Mouse (Mus musculus) hindbrain, postnatal 0 days (tissue): ENCODE results near the gene Kcnd3. TPM values are rescaled to one million over a fixed set of nuclear protein-coding genes. Genes with fewer than 3 reads are reported as not detected.

Experiments
- ATAC-seq: fragments of 200-750 bp; cut with Nextera tagmentation; 2 replicates; pipeline ENCODE4 v1.8.0; 2017; ENCODE audit warnings: mild to moderate bottlenecking, moderate TSS enrichment, moderate library complexity
- DNase-seq: peaks from one replicate; pipeline ENCODE4 v3.0.0-alpha.2; 2015; ENCODE audit warnings: low spot score
- H3K27ac ChIP-seq: fragments of 300-500 bp; sonication (generic); 2 replicates; pipeline ENCODE4 v1.5.1; 2014; ENCODE audit warnings: mild to moderate bottlenecking
- H3K27me3 ChIP-seq: fragments of 300-500 bp; sonication (generic); 2 replicates; pipeline ENCODE4 v1.6.1; 2014; ENCODE audit warnings: low read length, mixed read lengths; ENCODE audit not compliant: insufficient read depth
- H3K36me3 ChIP-seq: fragments of 300-500 bp; sonication (generic); 2 replicates; pipeline ENCODE4 v1.6.1; 2014; ENCODE audit warnings: low read length, mixed read lengths; ENCODE audit not compliant: insufficient read depth
- H3K4me1 ChIP-seq: fragments of 300-500 bp; sonication (generic); 2 replicates; pipeline ENCODE4 v1.6.1; 2014; ENCODE audit warnings: antibody characterized with exemption, low read length, mixed read lengths; ENCODE audit not compliant: insufficient read depth
- H3K4me2 ChIP-seq: fragments of 300-500 bp; sonication (generic); 2 replicates; pipeline ENCODE4 v1.6.1; 2014; ENCODE audit warnings: low read depth, mild to moderate bottlenecking, low read length, moderate library complexity, mixed read lengths
- H3K4me3 ChIP-seq: fragments of 300-500 bp; sonication (generic); 2 replicates; pipeline ENCODE4 v1.5.1; 2014; ENCODE audit warnings: low read length
- H3K9ac ChIP-seq: fragments of 300-500 bp; sonication (generic); replicated peaks from 2 replicates; pipeline ENCODE4 v1.6.1; 2014; ENCODE audit warnings: mild to moderate bottlenecking, low read length, moderate library complexity, mixed read lengths
- H3K9me3 ChIP-seq: fragments of 300-500 bp; sonication (generic); 2 replicates; pipeline ENCODE4 v1.6.1; 2016; ENCODE audit warnings: low read length, mixed read lengths
- CTCF ChIP-seq: IDR thresholded peaks from 2 replicates; pipeline ENCODE4 v1.5.1; 2016; ENCODE audit warnings: antibody characterized with exemption, control low read depth, low read depth
- WGBS: fragments of 180-500 bp; shearing (Covaris S2); extraction: QIAGEN DNeasy Blood & Tissue Kit; methylation state at CpG from one replicate; pipeline ENCODE4 v1.1.7; 2014; 5-methylcytosine and 5-hydroxymethylcytosine counted together
- polyA plus RNA-seq: library from polyadenylated mRNA; unstranded; fragments of >200 nt; fragmentation: Nextera tagmentation; extraction: Ambion mirVana; gene quantifications from 2 replicates; pipeline ENCODE4 v1.2.1, GENCODE M21; 2015
- total RNA-seq: library from RNA; depleted of rRNA; stranded (reverse); fragments of >200 nt; gene quantifications from 2 replicates; pipeline ENCODE4 v1.2.3, GENCODE M21; 2014

Gene Kcnd3
- total and polyA plus RNA-seq, 2 experiments from 2014 or later = 8.6 to 71.8 TPM

DNA sequence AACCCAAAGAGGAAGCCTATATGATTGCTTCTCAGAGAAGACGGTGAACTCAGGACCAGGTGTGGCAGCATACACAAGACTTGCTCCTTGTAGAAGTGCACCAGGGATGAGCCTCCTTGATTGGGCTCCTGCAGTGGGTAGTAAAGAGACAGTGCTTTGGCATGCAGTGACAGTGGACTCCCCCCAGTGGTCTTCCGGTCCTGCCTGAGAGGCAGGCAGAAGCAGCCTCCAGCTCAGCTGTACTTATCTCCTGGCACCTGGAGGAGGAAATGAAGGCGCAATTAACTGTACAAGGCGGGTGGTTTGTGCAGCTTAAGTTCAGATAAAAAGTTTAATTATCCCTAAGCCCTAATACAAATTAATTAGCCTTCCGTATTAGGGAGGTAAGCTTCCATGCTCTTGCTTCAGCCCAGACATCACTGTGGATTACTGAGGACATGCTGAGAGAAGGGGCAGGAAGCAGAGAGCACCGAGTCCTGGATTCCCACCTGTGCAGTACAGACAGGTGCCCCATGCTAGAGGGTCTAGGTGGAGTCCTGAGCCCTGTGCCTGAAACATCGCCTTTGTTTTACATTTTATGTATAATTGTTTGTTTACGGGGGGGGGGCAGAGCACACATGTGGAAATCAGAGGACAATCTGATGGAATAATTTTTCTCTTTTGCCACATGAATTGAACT is 196.9 kb downstream of the Kcnd3 start:
- DNase-seq (peak; percentile 12), ATAC-seq (peak; percentile 36)
- no peaks in the 10 kb centered on the region for H3K4me1 ChIP-seq
- H3K27me3 ChIP-seq = no peaks in the 10 kb centered on the region
- no peak overlapping the region for H3K9ac ChIP-seq
- no peaks in the 10 kb centered on the region for H3K9me3 ChIP-seq
- H3K36me3 ChIP-seq = no peaks in the 10 kb centered on the region
- no peak overlapping the region for H3K27ac ChIP-seq
- TF ChIP-seq CTCF = peak; percentile 27
- no peak overlapping the region for H3K4me2 ChIP-seq
- 72% methylated on average over 8 of the region's 8 CpGs for WGBS
- H3K4me3 ChIP-seq = no peak overlapping the region

DNA sequence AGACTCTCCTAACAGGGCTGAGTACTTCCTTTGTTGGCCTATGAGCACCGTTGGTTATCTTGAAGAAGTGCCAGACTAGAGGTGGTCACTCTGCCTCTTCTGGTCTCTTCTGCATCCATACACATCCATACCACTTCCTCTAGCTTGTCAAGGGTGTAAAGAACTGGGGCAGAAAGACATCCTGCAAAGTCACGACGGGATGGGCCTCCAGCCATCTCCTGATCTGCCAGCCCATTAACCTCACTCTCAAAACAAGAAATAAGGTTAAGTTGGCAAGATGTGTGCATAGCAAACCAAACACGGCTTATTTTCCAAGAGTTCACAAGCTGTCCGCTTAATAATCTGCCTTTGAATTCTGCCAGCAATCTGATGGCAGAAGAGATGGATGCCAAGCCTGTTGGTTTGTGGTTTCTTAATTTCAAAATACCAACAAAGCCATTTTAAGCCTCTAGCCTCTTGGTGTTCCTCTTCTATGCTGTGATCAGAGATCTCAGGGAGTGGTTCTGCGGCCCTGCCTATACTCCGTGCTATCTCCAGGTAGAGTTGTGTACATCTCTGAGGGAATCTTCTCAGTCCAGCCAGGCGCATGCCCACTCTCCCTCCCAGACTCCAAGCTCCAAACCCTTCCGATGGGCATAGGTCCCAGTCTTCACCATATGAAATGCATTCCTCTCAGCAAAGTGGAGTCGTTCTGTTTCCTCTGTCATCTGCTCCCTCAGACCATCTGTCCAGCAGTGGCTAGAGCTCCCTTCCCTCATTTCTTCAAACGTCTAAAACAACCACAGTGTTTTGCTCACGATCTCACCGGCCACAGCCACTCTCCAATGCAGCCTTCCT is 201.6 kb downstream of the Kcnd3 start:
- no peak overlapping the region for H3K9ac ChIP-seq
- DNase-seq (peak; percentile 66), ATAC-seq (peak; percentile 73)
- no peaks in the 10 kb centered on the region for H3K36me3 ChIP-seq
- H3K4me2 ChIP-seq = no peak overlapping the region
- no peaks in the 10 kb centered on the region for H3K9me3 ChIP-seq
- H3K27me3 ChIP-seq = no peaks in the 10 kb centered on the region
- no peaks in the 10 kb centered on the region for H3K4me1 ChIP-seq
- H3K27ac ChIP-seq = no peak overlapping the region
- H3K4me3 ChIP-seq = no peak overlapping the region
- TF ChIP-seq CTCF = no peak
- 57% methylated on average over 13 of the region's 13 CpGs for WGBS

DNA sequence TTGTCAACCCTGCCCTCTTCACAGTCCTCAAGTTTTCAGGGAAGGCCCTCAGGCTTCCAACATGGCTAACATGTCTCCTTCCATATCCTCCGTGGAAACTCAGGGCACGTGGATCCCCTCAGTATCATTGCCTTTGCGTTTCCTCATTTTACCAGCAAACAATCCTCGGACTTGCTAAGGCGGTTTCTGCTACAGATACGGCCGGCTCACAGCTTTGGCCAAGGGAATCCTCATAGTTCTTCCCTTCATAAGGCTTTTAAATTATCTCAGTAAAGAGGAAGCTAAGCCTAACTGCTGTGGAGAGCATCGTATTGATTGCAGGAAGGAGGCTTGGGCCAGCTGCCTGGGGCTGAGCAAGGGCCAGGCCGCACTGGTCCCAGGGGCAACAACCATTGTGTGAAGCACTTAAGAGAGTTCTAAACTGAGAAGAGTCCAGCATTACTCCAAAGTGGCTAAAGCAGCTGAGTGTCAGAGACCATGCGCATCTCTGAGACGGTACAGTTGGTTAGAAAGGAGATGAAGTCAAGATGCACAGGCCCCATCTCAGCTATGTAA is 203.0 kb downstream of the Kcnd3 start:
- no peak overlapping the region for H3K4me2 ChIP-seq
- no peak overlapping the region for H3K9ac ChIP-seq
- no peak overlapping the region for H3K27ac ChIP-seq
- no peaks in the 10 kb centered on the region for H3K9me3 ChIP-seq
- ATAC-seq (no peak), DNase-seq (no peak)
- WGBS = 91% methylated on average over 11 of the region's 11 CpGs
- no peaks in the 10 kb centered on the region for H3K36me3 ChIP-seq
- no peaks in the 10 kb centered on the region for H3K4me1 ChIP-seq
- no peak overlapping the region for H3K4me3 ChIP-seq
- H3K27me3 ChIP-seq = no peaks in the 10 kb centered on the region
- no peak for TF ChIP-seq CTCF

DNA sequence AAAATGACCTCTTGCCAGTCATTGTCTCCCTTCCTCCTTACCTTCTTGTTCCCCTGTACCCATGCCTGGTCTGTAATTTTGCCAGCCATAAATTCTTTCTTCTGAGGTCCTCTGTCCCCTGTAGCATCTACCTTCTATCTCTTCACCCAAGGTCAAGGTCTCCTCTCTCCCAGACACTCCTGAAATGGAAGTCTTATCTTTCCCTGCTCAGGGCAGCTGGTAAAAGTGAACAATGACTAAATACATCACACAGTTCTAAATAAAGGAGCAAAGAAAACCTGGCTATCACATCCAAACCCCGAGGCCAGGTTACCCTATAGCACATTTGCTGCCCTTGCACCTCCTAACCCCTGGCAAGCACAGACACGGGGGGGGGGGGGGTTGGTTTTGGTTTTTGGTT is 208.4 kb downstream of the Kcnd3 start:
- Histone ChIP-seq H3K36me3 (0 out of 2 replicates have a peak, but pooled peaks cover 7% of the 10 kb centered on the region), H3K27ac (no peak overlapping the region), H3K9ac (no peak overlapping the region)

DNA sequence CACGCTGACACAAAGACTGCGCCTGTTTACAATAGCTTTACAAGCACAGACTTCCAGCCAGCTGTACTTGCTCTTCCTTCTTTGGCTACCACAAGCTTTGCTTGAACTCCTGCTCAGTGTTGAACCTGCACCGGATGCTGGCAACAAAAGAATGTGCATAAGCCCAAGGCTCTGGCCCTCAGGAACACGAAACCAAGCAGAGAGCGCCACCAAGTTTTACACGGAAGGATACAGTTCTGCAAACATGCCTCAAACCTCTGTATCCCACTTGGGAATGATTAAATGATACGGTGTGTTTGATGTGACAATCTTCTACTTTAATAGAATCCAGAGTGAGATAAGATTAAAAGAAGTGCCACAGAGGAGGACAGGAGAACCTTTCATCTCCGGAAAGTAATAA is 210.9 kb downstream of the Kcnd3 start:
- Histone ChIP-seq H3K9me3 (no peaks in the 10 kb centered on the region), H3K4me2 (no peak overlapping the region), H3K27ac (no peak overlapping the region), H3K4me3 (no peak overlapping the region), H3K4me1 (no peaks in the 10 kb centered on the region), H3K27me3 (no peaks in the 10 kb centered on the region), H3K36me3 (0 out of 2 replicates have a peak, but pooled peaks cover 9% of the 10 kb centered on the region), H3K9ac (no peak overlapping the region)
- ATAC-seq = no peak
- TF ChIP-seq CTCF = peak; percentile 32
- DNase-seq = peak; percentile 23
- WGBS = 75% methylated on average over 8 of the region's 8 CpGs

More for the DNA sequence above, 208.4 kb downstream of the Kcnd3 start:
- no peaks in the 10 kb centered on the region for H3K4me1 ChIP-seq
- DNase-seq (no peak), ATAC-seq (no peak)
- no peaks in the 10 kb centered on the region for H3K27me3 ChIP-seq
- H3K4me2 ChIP-seq = no peak overlapping the region
- 65% methylated on average over 2 of the region's 2 CpGs for WGBS
- no peak overlapping the region for H3K4me3 ChIP-seq
- no peaks in the 10 kb centered on the region for H3K9me3 ChIP-seq
- TF ChIP-seq CTCF = no peak

DNA sequence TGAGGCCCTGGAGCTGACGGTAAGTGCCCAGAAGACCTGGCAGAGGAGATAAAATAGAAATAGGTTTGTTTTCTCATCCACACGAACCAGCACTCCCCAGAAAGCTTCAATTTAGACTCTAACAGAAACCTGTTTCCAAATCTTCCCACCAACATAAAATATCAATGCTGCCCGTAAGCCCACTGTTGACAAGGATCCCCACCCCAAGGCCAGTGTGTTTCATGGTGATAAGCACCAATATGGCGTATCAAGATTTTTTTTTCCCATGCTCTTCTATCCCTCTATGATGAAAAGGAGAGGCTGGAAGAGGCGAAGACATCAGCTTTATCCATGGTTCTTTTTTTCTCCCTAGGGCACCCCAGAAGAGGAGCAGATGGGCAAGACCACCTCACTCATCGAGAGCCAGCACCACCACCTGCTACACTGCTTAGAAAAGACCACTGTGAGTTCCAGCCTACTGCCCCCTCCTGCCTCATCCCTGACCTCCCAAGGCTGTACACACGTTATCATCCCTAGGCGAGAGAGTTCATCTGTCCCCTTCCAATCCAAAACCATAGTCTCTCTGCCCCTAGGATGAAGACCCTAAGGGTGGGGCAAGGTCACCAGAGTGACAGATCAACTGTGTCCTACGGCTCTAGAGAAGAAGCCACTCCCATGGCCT is 213.1 kb downstream of the Kcnd3 start:
- ATAC-seq = no peak

More for the DNA sequence above, 213.1 kb downstream of the Kcnd3 start:
- Histone ChIP-seq H3K9ac (no peak overlapping the region), H3K4me2 (no peak overlapping the region), H3K27ac (no peak overlapping the region), H3K9me3 (no peaks in the 10 kb centered on the region), H3K4me1 (no peaks in the 10 kb centered on the region), H3K27me3 (no peaks in the 10 kb centered on the region), H3K36me3 (peaks cover 17% of the 10 kb centered on the region; the same call in 1 of the 2 replicates), H3K4me3 (no peak overlapping the region)
- whole genome bisulfite sequencing = 83% methylated on average over 9 of the region's 9 CpGs
- TF ChIP-seq CTCF = no peak
- DNase-seq = no peak
